Mouse (Mus musculus) stomach, postnatal 0 days (tissue): Measurements from ENCODE around the gene Ccdc9.

Source experiments
- CTCF ChIP-seq: IDR thresholded peaks from 2 replicates; pipeline ENCODE4 v1.5.1; 2016; ENCODE audit warnings: antibody characterized with exemption, low read depth, mild to moderate bottlenecking, moderate library complexity
- EP300 ChIP-seq: optimal IDR thresholded peaks from 2 replicates; pipeline ENCODE3; 2016; ENCODE audit warnings: antibody characterized with exemption

- no peak for TF ChIP-seq CTCF
- TF ChIP-seq EP300 = no peak
Measured at GRCm38 (mm10) chr7:16324661-16325060, 38.1 kb upstream of the Ccdc9 start.
